Mouse (Mus musculus) kidney, postnatal 4 days (tissue): Measurements from ENCODE around the gene Prame.

Source experiments
- DNase-seq, 2 experiments: peaks; one replicate each; pipeline ENCODE4 v3.0.0; 2021; ENCODE audit warnings: mixed read lengths in 2 of 2

Prame gene

DNA sequence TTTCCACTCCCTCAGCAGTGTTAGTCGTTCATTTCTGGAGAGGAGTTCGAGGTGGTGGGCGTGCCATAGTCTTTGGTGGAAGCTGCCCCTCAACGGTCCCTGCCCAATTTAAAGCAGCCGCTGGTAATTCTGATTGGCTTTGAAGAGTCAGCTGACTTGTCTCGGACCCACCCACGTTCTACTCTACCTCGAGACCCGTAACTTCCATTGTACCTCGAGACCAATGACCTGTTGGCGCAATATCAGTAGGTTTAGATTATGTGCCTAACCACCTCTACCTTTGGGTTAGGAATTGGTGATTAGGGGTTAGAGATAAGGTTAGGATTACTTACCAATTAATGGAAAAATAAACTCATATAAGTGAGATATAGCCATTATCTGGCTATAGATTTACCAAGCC is at the start of gene Prame:
Prame (minus strand) TSS at position 101 of the 400 bp plus-strand sequence.
- no peak for DNase-seq

DNA sequence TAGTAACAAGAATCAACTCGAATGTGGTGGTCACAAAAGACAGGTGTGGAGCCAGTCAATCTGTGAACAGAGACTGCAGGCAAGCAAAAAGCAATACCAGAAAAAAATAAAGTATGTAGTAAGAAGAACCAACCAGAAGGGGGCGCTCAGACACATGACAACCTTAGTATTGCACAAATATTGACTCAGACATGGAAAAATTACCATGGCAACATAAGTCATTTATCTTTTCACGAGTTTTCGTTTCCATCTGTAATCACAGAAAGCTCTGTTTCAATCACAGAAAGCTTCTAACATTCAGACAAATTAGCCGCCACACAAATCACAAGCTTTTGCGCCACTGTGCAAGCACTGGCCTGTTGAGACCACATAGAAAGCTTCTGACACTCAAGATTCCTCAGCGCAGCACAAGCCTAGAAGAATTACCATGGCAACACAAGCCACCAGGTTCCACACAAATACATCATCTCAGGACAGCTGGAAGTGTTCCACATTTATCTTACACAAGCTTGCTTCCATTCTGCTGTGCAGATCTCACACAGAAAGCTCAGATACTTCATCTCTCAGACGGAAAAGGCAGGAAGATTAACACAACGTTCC is 24.8 kb upstream of the Prame start:
- peak in 1 of 2 experiments; percentile 2 for DNase-seq

DNA sequence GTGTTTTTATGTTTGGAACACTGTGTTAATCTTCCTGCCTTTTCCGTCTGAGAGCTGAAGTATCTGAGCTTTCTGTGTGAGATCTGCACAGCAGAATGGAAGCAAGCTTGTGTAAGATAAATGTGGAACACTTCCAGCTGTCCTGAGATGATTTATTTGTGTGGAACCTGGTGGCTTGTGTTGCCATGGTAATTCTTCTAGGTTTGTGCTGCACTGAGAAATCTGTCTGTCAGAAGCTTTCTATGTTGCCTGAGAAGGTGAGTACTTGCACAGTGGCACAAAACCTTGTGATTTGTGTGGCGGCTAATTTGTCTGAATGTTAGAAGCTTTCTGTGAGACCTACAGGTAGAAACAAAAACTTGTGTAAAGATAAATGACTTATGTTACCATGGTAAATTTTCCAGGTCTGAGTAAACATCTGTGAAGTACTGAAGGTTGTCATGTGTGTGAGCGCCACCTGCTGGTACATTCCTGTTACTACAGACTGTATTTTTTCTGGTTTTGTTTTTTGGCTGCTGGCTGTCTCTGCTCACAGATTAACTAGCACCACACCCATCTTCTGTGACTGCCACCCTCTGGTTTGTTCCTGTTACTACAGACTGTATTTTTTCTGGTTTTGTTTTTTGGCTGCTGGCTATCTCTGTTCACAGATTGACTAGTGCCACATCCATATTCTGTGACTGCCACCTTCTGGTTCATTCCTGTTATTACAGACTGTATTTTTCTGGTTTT is 26.0 kb downstream of the Prame start:
- DNase-seq, result peak; percentile 9 to 27

DNA sequence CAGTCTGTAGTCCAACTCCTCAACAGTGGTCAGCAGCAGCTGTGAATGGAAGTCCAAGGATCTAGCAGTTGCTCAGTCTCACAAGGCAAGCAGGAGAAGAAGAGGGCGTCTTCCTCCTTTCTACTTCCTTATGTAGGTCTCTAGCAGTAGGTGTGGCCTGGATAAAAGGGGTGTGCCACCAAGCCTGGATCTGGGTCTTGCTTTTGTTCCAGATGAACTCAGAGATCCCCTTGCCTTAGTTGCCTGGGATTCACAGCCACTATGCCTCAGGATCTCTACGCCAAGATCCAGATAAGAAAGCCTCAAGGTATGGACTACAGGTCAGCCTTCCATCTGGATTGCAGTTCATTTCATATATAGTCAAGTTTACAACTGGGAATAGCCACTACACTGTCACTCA is 28.8 kb downstream of the Prame start, which contains the start of gene Nxf7:
Nxf7 (minus strand) TSS at position 101 of the 400 bp plus-strand sequence.
- DNase-seq, result no peak

DNA sequence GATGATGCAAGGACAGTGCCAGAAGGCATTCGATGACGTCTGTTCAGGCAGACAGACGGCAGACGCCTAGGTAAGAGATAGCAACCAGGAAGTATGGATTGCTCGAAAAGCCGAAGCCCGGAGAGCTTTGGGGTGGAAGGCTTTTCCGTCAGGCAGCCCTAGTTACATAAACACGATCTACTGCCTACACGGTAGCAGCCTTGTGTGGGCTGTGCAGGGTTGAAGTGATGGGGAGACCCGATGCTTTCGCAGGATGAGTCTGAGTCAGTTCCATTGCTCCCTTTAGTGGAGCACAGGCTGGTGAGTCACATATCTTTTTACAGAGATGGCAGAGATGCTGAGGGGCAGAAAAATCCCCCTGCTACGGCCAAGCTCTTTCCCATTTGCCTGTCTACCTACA is 29.4 kb downstream of the Prame start:
- no peak for DNase-seq

DNA sequence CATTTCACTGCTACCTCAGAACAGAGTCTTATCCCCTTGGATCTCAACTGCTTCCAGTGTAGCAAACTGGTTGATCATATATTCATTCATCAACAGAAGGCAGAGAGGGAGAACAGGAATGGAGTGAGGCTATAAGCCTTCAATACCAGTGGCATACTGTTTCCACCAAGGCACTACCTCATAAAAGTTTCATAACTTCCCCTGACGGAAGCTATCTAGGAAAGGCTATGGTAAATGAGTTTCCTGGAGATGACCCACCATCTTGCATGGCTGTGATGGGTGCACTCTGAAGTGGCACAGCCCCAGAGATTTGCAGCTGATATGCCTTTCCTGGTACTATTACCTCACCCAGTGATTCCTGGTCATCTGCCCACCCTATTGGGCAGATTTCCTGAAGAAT is 51.1 kb downstream of the Prame start:
- DNase-seq, result no peak

DNA sequence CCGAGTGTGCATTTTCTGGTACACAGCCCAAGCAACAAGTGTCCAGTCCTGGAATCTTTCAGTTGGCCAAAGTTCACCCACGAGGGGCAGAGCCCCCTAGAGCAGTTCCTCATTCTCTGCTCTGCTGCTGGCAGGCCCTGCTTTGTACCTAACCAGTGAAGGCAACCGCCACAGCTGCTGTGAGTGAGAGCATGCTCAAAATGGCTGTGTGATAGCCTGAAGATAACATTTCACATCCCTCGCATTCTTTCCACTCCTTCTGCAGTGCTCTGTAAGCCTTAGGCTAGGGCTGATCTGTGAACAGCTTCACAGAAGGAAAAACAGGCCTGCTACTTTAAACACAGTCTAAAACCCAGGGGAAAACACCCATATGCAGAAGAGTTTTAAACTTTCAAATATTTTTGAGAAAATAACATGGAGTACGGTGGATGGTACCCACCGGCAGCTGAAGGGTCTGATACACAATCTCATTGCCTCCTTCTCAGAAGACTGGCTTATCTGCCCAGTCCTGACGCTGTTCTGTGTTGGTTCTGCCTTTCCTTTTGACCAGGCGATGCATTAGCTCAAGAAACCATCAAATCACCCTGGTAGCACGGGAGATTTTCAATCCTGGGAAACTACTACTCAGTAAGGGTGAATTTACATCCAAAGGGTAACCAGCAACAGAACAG is 52.4 kb downstream of the Prame start:
- DNase-seq, result peak in 1 of 2 experiments; percentile 17

DNA sequence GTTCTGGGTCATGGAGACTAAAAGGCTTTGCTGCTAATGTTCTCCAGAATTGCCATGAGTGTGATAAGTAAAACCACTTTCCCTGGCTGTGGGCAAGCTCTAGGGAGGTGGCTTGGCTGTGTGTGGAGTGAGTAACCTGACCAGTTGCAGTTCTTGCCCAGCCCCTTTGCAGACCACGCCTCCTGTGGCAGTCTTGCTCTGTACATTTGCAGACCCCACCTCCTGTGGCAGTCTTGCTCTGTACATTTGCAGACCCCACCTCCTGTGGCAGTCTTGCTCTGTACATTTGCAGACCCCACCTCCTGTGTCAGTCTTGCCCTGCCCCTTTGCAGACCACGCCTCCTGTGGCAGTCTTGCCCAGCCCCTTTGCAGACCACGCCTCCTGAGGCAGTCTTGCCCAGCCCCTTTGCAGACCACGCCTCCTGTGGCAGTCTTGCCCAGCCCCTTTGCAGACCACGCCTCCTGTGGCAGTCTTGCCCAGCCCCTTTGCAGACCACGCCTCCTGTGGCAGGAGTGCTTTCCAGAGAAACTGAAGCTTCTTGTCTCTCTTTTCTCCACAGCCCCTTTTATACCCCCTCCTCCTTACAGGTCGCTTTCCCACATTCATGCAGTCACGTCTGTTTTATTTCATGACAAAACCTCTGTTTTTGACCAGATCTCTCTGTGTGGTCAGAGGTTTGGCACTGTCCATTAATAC is 53.1 kb downstream of the Prame start:
- DNase-seq, result peak; percentile 57 to 68

DNA sequence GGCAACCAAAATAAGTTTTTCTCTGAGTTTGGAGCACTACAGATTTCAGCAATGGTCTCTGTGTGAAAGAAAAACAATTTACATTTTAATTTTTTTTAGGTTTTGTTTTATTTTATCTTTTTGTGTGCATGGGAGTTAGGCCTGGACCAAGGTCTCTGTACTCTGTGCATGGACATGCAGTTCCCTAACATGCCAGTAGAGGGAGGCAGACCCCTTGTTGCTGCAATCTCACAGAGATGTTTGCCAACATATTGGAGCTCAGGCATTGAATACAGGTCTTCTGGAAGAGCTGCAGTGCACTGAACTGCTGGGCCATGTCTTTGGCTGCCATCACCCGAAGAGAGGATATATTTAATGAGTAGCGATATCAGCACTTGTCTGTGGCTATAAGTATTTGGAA is 58.0 kb downstream of the Prame start:
- DNase-seq, result peak; percentile 70 to 77

DNA sequence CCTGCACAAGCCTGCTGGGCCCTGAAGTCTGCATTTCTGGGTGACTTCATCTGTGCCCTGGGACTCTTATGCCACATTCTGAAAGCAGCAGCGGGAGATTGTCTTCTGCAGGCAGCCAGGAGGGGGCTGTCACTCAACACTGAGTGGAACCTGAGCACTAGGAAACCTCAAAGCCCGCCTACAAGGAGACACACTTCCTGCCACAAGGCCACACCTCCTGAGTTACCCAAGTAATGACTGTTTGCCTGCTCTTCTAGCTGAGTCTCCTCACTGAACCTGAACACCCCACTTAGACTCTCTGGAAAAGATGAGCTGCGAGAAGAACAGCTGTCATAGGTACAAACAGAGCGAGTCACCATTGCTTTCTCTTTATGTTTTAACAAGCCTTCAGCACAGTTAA is 62.6 kb downstream of the Prame start:
- peak in 1 of 2 experiments; percentile 3 for DNase-seq
